Mouse (Mus musculus): ENCODE measurements around the gene Ephb4.
A peak's percentile ranks its signal among the peaks of the same experiment; 100 is the strongest.

Ephb4 gene

GRCm38 (mm10) chr5:137334317-137334716 is 15.6 kb upstream of the Ephb4 start:
- peak; percentile 17 for DNase-seq (ENCODE audit: extremely low read depth, low read depth)

- DNase-seq (ENCODE audit: extremely low read depth, low read depth) = no peak
Observed at GRCm38 (mm10) chr5:137335066-137335465, 14.8 kb upstream of the Ephb4 start.

- no peak for DNase-seq (ENCODE audit: extremely low read depth, low read depth)
Observed at GRCm38 (mm10) chr5:137337190-137337589, 12.7 kb upstream of the Ephb4 start.

GRCm38 (mm10) chr5:137338256-137338655 is 11.7 kb upstream of the Ephb4 start:
- peak; percentile 58 for DNase-seq (ENCODE audit: extremely low read depth, low read depth)

- DNase-seq (ENCODE audit: extremely low read depth, low read depth) = no peak
Observed at GRCm38 (mm10) chr5:137338663-137339289, 11.1 kb upstream of the Ephb4 start.

- no peak for DNase-seq (ENCODE audit: extremely low read depth, low read depth)
Observed at GRCm38 (mm10) chr5:137339290-137339979, 10.5 kb upstream of the Ephb4 start.

- no peak for DNase-seq (ENCODE audit: extremely low read depth, low read depth)
Observed at GRCm38 (mm10) chr5:137340222-137340621, 9.7 kb upstream of the Ephb4 start.

GRCm38 (mm10) chr5:137342407-137343012 is 7.4 kb upstream of the Ephb4 start:
- no peak for DNase-seq (ENCODE audit: extremely low read depth, low read depth)

- no peak for DNase-seq (ENCODE audit: extremely low read depth, low read depth)
Observed at GRCm38 (mm10) chr5:137343412-137343811, 6.5 kb upstream of the Ephb4 start.

GRCm38 (mm10) chr5:137343869-137344268 is 6.0 kb upstream of the Ephb4 start:
- no peak for DNase-seq (ENCODE audit: extremely low read depth, low read depth)

GRCm38 (mm10) chr5:137345821-137346220 is 4.1 kb upstream of the Ephb4 start:
- DNase-seq (ENCODE audit: extremely low read depth, low read depth) = no peak

GRCm38 (mm10) chr5:137346388-137346787 is 3.5 kb upstream of the Ephb4 start:
- no peak for DNase-seq (ENCODE audit: extremely low read depth, low read depth)

GRCm38 (mm10) chr5:137346983-137347382 is 2.9 kb upstream of the Ephb4 start:
- no peak for DNase-seq (ENCODE audit: extremely low read depth, low read depth)

GRCm38 (mm10) chr5:137347856-137348255 is 2.1 kb upstream of the Ephb4 start:
- DNase-seq (ENCODE audit: extremely low read depth, low read depth) = no peak

GRCm38 (mm10) chr5:137348482-137349383 is 1.2 kb upstream of the Ephb4 start:
- no peak for DNase-seq (ENCODE audit: extremely low read depth, low read depth)

GRCm38 (mm10) chr5:137350205-137351057 is 522 bp downstream of the Ephb4 start:
- DNase-seq (ENCODE audit: extremely low read depth, low read depth) = no peak

GRCm38 (mm10) chr5:137351058-137351380 is 1.1 kb downstream of the Ephb4 start:
- DNase-seq (ENCODE audit: extremely low read depth, low read depth) = no peak

GRCm38 (mm10) chr5:137351394-137351793 is 1.5 kb downstream of the Ephb4 start:
- DNase-seq (ENCODE audit: extremely low read depth, low read depth) = no peak

GRCm38 (mm10) chr5:137352011-137352975 is 2.4 kb downstream of the Ephb4 start:
- no peak for DNase-seq (ENCODE audit: extremely low read depth, low read depth)

- DNase-seq (ENCODE audit: extremely low read depth, low read depth) = no peak
Observed at GRCm38 (mm10) chr5:137354091-137354490, 4.2 kb downstream of the Ephb4 start.

Data from MEL-GATA-1-ER (cell line).